Mouse (Mus musculus) ovary, postnatal 10 days (tissue): Measurements from ENCODE around the gene Olfr665.
"Not testable (repeated sequence)": the region's sequence is repeated elsewhere in the genome, so short reads cannot be mapped to it uniquely, and the experiment has no call there.

Experiments
- DNase-seq: peaks from one replicate; pipeline ENCODE4 v3.0.0; 2022; ENCODE audit warnings: low spot score

Gene Olfr665

DNA sequence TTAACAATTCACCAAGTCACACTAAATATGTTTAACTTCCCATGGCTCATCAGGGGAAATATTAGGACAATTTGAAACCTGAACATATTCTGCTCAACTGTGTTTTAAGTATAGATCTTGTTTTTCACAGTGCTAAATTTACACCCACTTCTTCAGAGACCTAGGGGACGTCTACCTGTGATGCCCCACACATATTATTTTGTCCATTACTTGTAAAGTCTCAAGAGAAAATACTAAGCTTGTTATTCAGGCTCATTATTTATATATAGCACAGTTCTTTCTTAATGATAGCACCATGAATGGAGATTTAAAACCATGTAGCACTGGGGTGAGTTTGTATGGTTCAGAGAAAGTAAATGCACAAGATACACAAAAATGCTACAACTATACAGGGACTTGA lies at the start of gene Olfr665:
Gene Olfr665 (plus strand): TSS at position 301 of the 400 bp plus-strand sequence.
- no peak for DNase-seq

DNA sequence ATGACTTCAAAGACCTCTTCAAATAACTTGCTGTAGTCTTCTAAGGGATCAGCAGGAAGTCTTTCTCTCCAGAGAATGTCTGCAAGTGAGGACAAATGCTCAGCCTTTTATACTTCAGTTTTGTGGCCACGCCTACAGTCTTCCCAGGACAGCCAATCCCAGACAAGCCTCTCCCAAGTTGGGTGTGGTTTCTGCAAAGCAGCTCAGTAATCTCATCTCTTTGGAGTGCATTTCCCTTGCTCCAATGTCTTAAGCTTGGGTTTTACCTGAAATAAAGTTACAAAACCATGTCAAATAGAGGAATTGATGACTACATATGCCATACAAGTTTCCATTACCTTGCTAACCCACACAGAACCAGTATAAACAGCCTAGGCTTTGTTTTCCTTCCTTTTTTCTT lies 35.3 kb upstream of the Olfr665 start, which contains the start of gene Usp17lb:
Gene Usp17lb (minus strand): TSS at position 101 of the 400 bp plus-strand sequence.
- DNase-seq = no peak

DNA sequence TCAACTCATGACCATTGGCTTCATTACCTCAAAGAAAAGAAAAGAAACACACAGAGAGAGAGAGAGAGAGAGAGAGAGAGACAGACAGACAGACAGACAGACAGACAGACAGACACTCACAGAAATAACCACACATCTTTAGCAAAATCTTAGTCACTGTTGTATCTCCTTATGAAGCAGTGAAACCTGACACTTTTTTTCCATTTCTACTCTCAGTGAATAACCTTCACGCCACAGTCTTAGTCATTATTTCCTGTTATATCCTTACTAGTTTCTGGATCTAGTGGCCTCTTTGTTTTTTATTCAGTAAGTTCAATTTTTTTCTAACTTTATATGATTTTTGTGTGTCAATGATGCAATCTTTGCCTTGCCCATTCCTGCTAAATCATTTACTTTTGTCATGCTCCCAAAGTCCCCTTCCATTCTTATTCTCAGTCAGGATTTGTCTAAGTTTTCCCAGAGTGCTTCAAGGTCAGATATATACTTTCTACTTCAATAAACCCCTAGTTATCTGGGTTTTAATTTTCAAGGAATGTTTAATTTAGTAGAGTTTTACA lies 34.0 kb upstream of the Olfr665 start:
- DNase-seq = no peak

DNA sequence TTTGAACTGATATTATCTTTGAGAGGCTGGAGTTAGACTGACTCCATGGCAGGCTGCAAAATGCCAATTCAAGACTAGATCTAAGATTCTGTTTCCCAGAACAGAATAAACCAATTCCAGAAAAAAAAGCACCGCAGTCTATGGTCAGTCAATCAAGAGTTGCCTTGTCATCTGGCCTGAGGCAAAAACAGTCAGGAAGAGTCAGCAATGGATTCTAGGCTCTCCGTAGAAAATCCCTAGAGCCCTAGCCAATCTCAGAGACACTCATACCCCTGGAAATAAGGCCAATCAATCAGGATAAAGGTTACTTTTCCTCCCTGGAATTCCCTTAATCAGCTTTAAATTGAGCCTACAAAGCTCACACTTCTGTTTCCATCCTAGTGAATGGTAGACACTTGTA lies 26.3 kb upstream of the Olfr665 start:
- DNase-seq = not testable (repeated sequence)

DNA sequence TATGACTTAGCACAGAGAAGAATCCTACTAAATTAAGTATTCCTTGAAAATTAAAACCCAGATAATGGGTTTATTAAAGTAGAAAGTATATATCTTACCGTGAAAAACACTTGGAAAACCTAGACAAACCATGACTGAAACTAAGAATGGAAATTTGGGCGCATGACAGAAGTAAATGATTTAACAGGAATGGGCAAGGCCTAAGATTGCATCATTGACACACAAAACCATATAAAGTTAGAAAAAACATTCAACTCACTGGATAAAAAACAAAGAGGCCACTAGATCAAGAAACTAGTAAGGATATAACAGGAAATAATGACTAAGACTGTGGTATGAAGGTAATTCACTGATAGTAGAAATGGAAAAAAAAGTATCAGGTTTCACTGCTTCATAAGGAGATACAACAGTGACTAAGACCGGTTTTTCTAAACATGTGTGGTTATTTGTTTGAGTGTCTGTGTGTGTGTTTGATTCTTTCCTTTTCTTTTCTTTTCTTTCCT lies 22.5 kb upstream of the Olfr665 start:
- DNase-seq = no peak

DNA sequence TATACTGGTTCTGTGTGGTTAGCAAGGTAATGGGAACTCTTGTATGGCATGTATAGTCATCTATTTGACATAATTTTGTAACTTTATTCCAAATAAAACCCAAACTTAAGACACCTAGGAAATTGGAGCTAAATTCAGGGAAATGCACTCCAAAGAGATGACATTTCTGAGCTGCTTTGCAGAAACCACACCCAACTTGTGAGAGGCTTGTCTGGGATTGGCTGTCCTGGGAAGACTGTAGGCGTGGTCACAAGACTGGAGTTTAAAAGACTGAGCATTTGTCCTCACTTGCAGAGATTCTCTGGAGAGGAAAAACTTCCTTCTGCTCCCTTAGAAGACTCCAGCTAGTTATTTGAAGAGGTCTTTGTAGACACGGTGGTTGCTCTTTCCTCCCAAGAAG lies 21.1 kb upstream of the Olfr665 start, which contains the start of gene Usp17la:
Gene Usp17la (plus strand): TSS at position 301 of the 400 bp plus-strand sequence.
- not testable (repeated sequence) for DNase-seq

DNA sequence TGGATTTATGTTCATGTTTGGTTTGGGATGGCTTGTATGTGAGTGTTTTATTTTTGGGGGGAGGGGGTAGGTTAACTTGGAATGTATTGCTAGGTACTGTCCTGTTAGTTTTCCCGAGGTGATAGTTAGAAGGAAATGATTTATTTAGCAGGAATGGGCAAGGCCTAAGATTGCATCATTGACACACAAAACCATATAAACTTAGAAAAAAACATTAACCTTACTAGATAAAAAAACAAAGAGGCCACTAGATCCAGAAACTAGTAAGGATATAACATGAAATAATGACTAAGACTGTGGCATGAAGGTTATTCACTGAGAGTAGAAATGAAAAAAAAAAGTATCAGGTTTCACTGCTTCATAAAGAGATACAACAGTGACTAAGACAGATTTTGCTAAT lies 20.1 kb upstream of the Olfr665 start:
- no peak for DNase-seq

DNA sequence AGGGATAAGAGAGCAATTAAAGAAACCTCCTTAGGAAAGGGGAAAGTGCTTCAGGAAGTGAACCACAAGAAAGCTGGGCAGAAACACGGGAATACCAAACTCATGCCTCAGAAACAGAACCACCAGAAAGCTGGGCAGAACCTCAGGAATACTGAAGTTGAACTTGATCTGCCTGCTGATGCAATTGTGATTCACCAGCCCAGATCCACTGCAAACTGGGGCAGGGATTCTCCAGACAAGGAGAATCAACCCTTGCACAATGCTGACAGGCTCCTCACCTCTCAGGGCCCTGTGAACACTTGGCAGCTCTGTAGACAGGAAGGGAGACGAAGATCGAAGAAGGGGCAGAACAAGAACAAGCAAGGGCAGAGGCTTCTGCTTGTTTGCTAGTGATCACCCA lies 16.4 kb upstream of the Olfr665 start:
- no peak for DNase-seq

DNA sequence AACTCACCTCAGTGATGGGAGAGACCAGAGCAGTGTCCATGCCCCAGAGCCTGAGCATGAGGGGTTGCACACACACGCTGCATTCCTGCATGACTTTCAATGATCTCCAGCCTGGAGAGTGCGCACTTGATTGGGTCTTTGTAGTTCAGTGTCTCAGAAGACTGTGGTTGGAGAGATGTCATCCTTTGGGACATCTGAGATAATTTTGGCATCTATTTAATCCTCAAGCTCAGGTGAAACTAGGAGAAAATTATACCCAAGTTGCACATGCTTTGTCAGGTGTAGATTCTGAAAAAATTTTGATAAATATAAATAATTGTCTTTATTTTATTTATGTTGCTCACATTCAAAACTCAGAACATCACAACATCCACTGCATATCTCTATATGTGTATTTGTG lies 18.0 kb downstream of the Olfr665 start, which contains the start of gene Olfr666:
Gene Olfr666 (minus strand): TSS at position 101 of the 400 bp plus-strand sequence.
- DNase-seq = no peak

DNA sequence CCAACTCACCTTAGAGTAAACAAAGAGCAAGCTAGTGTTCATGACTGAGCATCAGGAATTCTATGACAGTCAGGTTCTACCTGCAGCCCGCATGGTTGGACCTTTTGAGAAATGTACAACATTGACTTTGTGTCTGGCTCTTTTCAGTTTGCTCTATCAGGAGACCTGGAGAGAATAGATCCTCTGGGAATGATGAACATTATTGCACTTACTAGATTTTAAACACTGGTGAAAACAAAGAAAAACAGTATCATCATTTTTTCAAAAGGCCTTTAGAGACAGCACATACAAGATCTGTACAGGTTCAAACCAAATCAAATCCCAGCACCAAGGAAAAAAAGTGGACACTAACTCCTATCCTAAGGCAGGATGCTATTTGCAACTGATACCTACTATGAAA lies 43.6 kb downstream of the Olfr665 start, which contains the start of gene Olfr667:
Gene Olfr667 (minus strand): TSS at position 101 of the 400 bp plus-strand sequence.
- DNase-seq = no peak

DNA sequence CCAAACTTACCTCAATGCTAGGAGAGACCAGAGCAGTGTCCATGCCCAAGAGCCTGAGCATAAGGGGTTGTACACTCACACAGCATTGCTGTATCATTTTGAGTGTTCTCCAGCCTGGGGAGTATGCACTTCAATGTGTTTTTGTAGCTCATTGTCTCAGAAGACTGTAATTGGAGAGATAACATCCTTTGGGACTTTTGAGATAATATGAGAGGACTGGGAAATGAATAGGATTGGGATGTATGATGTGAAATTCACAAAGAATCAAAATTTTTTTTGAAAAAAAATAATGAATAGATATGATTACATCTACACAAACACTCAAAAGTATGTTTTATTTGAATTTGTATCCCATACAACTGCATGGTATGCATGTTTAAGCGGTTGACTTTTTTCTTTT lies 50.1 kb downstream of the Olfr665 start, which contains the start of gene Olfr668:
Gene Olfr668 (minus strand): TSS at position 101 of the 400 bp plus-strand sequence.
- no peak for DNase-seq
